Mouse (Mus musculus): ENCODE data around the gene Peg12. TPM values are rescaled to one million over a fixed set of nuclear protein-coding genes. Genes with fewer than 3 reads are reported as not detected.

The Peg12 gene
- total RNA-seq (2021), result under 1 TPM; 0.43 to 0.54 TPM
- long read RNA-seq, experiment 1, result 0 reads
- long read RNA-seq, experiment 2, result 0 reads

- intact Hi-C loops (cut with DNase I), result no loop called here
Measured at GRCm38 (mm10) chr7:62463878-62464755, at the start of gene Peg12. Peg12 (minus strand) TSS chr7:62464510.

GRCm38 (mm10) chr7:62486139-62486538 lies 21.8 kb upstream of the Peg12 start:
- DNase-seq, result no peak
- intact Hi-C loops (cut with DNase I), result no loop called here

More at GRCm38 (mm10) chr7:62463878-62464755, at the start of gene Peg12:
- DNase-seq, result peak; percentile 31 to 56

GRCm38 (mm10) chr7:62463007-62463877 lies 1.1 kb downstream of the Peg12 start:
- intact Hi-C loops (cut with DNase I), result no loop called here
- DNase-seq, result peak; percentile 4 to 25

- intact Hi-C loops (cut with DNase I), result no loop called here
- DNase-seq, result no peak
Measured at GRCm38 (mm10) chr7:62462229-62463006, 1.9 kb downstream of the Peg12 start.

GRCm38 (mm10) chr7:62452353-62452752 lies 12.0 kb downstream of the Peg12 start:
- intact Hi-C loops (cut with DNase I), result no loop called here
- no peak for DNase-seq

- no peak for DNase-seq
- intact Hi-C loops (cut with DNase I), result no loop called here
Measured at GRCm38 (mm10) chr7:62445431-62446165, 18.7 kb downstream of the Peg12 start.

- intact Hi-C loops (cut with DNase I), result no loop called here
- DNase-seq, result no peak
Measured at GRCm38 (mm10) chr7:62436394-62436793, 27.9 kb downstream of the Peg12 start.

- DNase-seq, result no peak
- intact Hi-C loops (cut with DNase I), result no loop called here
Measured at GRCm38 (mm10) chr7:62433243-62433642, 31.1 kb downstream of the Peg12 start.

- DNase-seq, result no peak
- intact Hi-C loops (cut with DNase I), result no loop called here
Measured at GRCm38 (mm10) chr7:62428337-62428736, 36.0 kb downstream of the Peg12 start.

GRCm38 (mm10) chr7:62423210-62423609 lies 41.1 kb downstream of the Peg12 start:
- intact Hi-C loops (cut with DNase I), result no loop called here
- no peak for DNase-seq

- intact Hi-C loops (cut with DNase I), result no loop called here
- no peak for DNase-seq
Measured at GRCm38 (mm10) chr7:62420566-62420965, 43.7 kb downstream of the Peg12 start.

- DNase-seq, result peak; percentile 57 to 66
- intact Hi-C loops (cut with DNase I), result no loop called here
Measured at GRCm38 (mm10) chr7:62419493-62420360, 44.6 kb downstream of the Peg12 start, which contains the start of gene Mkrn3. Mkrn3 (minus strand) TSS chr7:62420139.

- intact Hi-C loops (cut with DNase I), result no loop called here
- no peak for DNase-seq
Measured at GRCm38 (mm10) chr7:62419105-62419492, 45.2 kb downstream of the Peg12 start.

GRCm38 (mm10) chr7:62418346-62418745 lies 46.0 kb downstream of the Peg12 start:
- intact Hi-C loops (cut with DNase I), result no loop called here
- no peak for DNase-seq

- DNase-seq, result no peak
- intact Hi-C loops (cut with DNase I), result no loop called here
Measured at GRCm38 (mm10) chr7:62416173-62416572, 48.1 kb downstream of the Peg12 start.

GRCm38 (mm10) chr7:62415222-62415621 lies 49.1 kb downstream of the Peg12 start:
- intact Hi-C loops (cut with DNase I), result no loop called here
- DNase-seq, result no peak
